Mouse (Mus musculus) kidney, embryonic 15.5 days (tissue): Measurements from ENCODE around the gene Galnt12. TPM values are rescaled to one million over a fixed set of nuclear protein-coding genes. Genes with fewer than 3 reads are reported as not detected.
"Not testable (repeated sequence)": the region's sequence is repeated elsewhere in the genome, so short reads cannot be mapped to it uniquely, and the experiment has no call there.

ENCODE experiments used
- ATAC-seq: fragments of 200-750 bp; cut with Nextera tagmentation; replicated peaks from 2 replicates; pipeline ENCODE4 v1.8.0; 2017; ENCODE audit warnings: moderate TSS enrichment; ENCODE audit not compliant: low FRiP score
- H3K27ac ChIP-seq: fragments of 300-500 bp; sonication (generic); 2 replicates; pipeline ENCODE4 v1.5.1; 2015; ENCODE audit warnings: mild to moderate bottlenecking, inconsistent platforms
- H3K27me3 ChIP-seq: fragments of 300-500 bp; sonication (generic); 2 replicates; pipeline ENCODE4 v1.6.1; 2015; ENCODE audit warnings: inconsistent platforms
- H3K36me3 ChIP-seq: fragments of 300-500 bp; sonication (generic); 2 replicates; pipeline ENCODE4 v1.6.1; 2015; ENCODE audit warnings: inconsistent platforms
- H3K4me1 ChIP-seq: fragments of 300-500 bp; sonication (generic); 2 replicates; pipeline ENCODE4 v1.6.1; 2015; ENCODE audit warnings: inconsistent platforms
- H3K4me2 ChIP-seq: fragments of 300-500 bp; sonication (generic); 2 replicates; pipeline ENCODE4 v1.6.1; 2015; ENCODE audit warnings: moderate library complexity, mild to moderate bottlenecking, inconsistent platforms
- H3K4me3 ChIP-seq: fragments of 300-500 bp; sonication (generic); replicated peaks from 2 replicates; pipeline ENCODE4 v1.5.1; 2015; ENCODE audit warnings: mild to moderate bottlenecking, inconsistent platforms
- H3K9ac ChIP-seq: fragments of 300-500 bp; sonication (generic); 2 replicates; pipeline ENCODE4 v1.6.1; 2015; ENCODE audit warnings: mild to moderate bottlenecking, inconsistent platforms
- H3K9me3 ChIP-seq: fragments of 300-500 bp; sonication (generic); replicated peaks from 2 replicates; pipeline ENCODE4 v1.6.1; 2016; ENCODE audit warnings: inconsistent platforms
- WGBS: fragments of 180-500 bp; shearing (Covaris S2); methylation state at CpG from one replicate; pipeline ENCODE4 v1.1.7; 2015; ENCODE audit warnings: mixed read lengths; 5-methylcytosine and 5-hydroxymethylcytosine counted together
- polyA plus RNA-seq: library from polyadenylated mRNA; unstranded; fragments of >200 nt; fragmentation: Nextera tagmentation; extraction: Ambion mirVana; gene quantifications from 2 replicates; pipeline ENCODE4 v1.2.1, GENCODE M21; 2015

The Galnt12 gene
- 9.0 and 10.6 TPM in 2 replicates for polyA plus RNA-seq

GRCm38 (mm10) chr4:47091493-47092386 lies at the start of gene Galnt12:
Gene Galnt12 (plus strand): TSS chr4:47091909.
- no peaks in the 10 kb centered on the region for H3K36me3 ChIP-seq
- peak within 1 kb of the TSS; percentile 54 for H3K9ac ChIP-seq
- peak; percentile 73 for ATAC-seq
- H3K27ac ChIP-seq, result no peak within 1 kb of the TSS
- 1% methylated on average over 51 of the region's 74 CpGs for WGBS
- H3K4me3 ChIP-seq, result peak within 1 kb of the TSS; percentile 74
- H3K9me3 ChIP-seq, result no peaks in the 10 kb centered on the region
- peak within 1 kb of the TSS; percentile 100 for H3K4me2 ChIP-seq
- peaks cover 39% of the 10 kb centered on the region for H3K27me3 ChIP-seq
- peaks cover 26% of the 10 kb centered on the region for H3K4me1 ChIP-seq

DNA sequence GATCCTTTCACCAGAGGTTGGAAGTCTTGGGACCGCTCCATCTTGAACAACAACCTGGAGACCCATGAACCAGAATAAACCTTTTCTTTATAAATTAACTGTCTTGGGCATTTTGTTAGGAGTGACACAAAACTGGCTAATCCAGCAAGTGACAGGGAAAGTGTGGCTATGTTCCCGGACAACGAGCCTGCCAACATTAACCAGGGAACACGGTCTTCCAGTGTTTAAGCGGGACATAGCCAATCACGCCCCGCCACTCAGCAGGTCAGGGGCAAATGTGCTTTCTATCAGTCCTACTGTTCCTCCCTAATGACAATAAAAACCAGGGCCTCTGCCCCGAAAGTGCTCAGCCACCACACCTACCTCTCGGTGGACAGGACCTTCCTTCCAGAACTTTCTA lies 47.8 kb upstream of the Galnt12 start:
- H3K36me3 ChIP-seq, result peaks cover 35% of the 10 kb centered on the region
- ATAC-seq, result no peak
- H3K27me3 ChIP-seq, result no peaks in the 10 kb centered on the region
- H3K4me3 ChIP-seq, result no peak overlapping the region
- H3K4me1 ChIP-seq, result peaks cover 13% of the 10 kb centered on the region
- no peaks in the 10 kb centered on the region for H3K9me3 ChIP-seq
- no peak overlapping the region for H3K4me2 ChIP-seq
- WGBS, result 72% methylated on average over 9 of the region's 9 CpGs
- H3K27ac ChIP-seq, result no peak overlapping the region
- no peak overlapping the region for H3K9ac ChIP-seq

- no peak overlapping the region for H3K4me3 ChIP-seq
Observed at GRCm38 (mm10) chr4:47046974-47047373, 44.7 kb upstream of the Galnt12 start.

DNA sequence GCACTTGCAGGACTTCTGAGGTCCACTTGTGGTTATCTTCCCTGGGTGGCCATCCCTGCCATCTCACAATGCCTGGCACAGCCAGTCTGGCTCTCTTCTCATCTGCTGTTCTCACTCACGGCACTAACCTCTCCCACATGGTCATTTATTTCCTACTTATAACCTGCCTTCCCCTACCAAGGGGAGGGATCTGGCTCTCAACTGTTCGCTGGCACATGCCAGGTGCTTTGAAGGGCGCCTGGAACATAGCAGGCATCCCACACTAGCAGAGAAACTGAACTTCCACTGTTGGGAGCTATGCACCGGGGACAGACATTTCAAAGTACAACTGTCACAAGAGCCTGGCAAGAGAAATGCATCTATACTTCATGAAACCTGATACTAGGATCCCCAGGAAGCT lies 43.9 kb upstream of the Galnt12 start:
- Histone ChIP-seq H3K4me2 (no peak overlapping the region), H3K27me3 (no peaks in the 10 kb centered on the region), H3K4me1 (peaks cover 38% of the 10 kb centered on the region), H3K27ac (no peak overlapping the region), H3K36me3 (peaks cover 9% of the 10 kb centered on the region; the same call in 1 of the 2 replicates), H3K9ac (no peak overlapping the region), H3K4me3 (no peak overlapping the region), H3K9me3 (no peaks in the 10 kb centered on the region)
- WGBS, result 50% methylated on average over 4 of the region's 4 CpGs
- ATAC-seq, result no peak

More at GRCm38 (mm10) chr4:47046974-47047373, 44.7 kb upstream of the Galnt12 start:
- H3K27me3 ChIP-seq, result no peaks in the 10 kb centered on the region
- ATAC-seq, result no peak
- peaks cover 11% of the 10 kb centered on the region; the same call in 1 of the 2 replicates for H3K36me3 ChIP-seq
- H3K4me2 ChIP-seq, result no peak overlapping the region
- no peak overlapping the region for H3K9ac ChIP-seq
- no peak overlapping the region for H3K27ac ChIP-seq
- peaks cover 33% of the 10 kb centered on the region for H3K4me1 ChIP-seq
- H3K9me3 ChIP-seq, result no peaks in the 10 kb centered on the region
- 91% methylated on average over 6 of the region's 6 CpGs for WGBS

DNA sequence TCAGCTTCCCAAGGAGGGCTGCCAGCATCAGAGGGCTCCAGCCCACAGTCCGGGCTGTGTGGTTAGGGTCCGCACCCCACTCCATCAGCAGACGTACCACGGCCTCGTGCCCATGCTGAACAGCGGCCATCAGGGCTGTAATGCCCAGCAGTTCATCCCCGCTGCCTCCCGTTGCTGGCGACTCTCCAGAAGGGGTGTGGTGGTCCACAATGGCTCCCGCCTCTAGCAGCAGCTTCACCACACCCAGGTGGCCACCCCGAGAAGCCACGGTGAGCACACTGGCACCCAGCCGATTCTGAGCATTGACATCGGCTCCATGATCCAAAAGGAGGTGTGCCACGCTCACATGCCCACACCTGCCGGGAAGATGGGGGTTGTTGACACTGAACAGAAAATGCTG lies 42.5 kb upstream of the Galnt12 start:
- 90% methylated on average over 16 of the region's 16 CpGs for WGBS
- Histone ChIP-seq H3K4me1 (peaks cover 38% of the 10 kb centered on the region), H3K9me3 (no peaks in the 10 kb centered on the region), H3K9ac (no peak overlapping the region), H3K4me2 (no peak overlapping the region), H3K27ac (no peak overlapping the region), H3K27me3 (no peaks in the 10 kb centered on the region), H3K36me3 (0 out of 2 replicates have a peak, but pooled peaks cover 2% of the 10 kb centered on the region), H3K4me3 (no peak overlapping the region)
- ATAC-seq, result no peak

DNA sequence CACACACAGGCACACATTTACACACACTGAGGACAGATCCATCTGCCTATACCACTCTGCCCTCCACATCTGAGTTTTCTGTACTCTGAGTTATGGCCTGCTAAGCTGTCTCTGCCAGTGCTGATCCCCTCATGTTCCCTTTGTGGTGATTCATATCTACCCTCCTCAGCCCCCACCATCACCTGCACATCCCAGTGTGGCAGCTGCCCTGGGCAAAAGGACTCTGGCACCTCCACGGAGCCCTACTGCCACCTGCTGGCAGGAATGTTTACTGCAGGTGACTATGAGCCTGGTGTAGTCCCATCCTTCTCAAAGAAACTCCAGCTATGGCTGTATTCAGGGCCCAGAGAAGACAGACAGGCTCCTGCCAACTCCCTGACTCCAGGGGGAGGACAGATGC lies 41.5 kb upstream of the Galnt12 start:
- Histone ChIP-seq H3K4me2 (peak overlapping the region; percentile 45), H3K9me3 (no peaks in the 10 kb centered on the region), H3K36me3 (0 out of 2 replicates have a peak, but pooled peaks cover 2% of the 10 kb centered on the region), H3K27me3 (no peaks in the 10 kb centered on the region), H3K4me1 (peaks cover 38% of the 10 kb centered on the region), H3K9ac (no peak overlapping the region), H3K4me3 (no peak overlapping the region), H3K27ac (peak overlapping the region; percentile 97)
- WGBS, result 0% methylated on average over 1 of the region's 1 CpGs
- ATAC-seq, result peak; percentile 74

DNA sequence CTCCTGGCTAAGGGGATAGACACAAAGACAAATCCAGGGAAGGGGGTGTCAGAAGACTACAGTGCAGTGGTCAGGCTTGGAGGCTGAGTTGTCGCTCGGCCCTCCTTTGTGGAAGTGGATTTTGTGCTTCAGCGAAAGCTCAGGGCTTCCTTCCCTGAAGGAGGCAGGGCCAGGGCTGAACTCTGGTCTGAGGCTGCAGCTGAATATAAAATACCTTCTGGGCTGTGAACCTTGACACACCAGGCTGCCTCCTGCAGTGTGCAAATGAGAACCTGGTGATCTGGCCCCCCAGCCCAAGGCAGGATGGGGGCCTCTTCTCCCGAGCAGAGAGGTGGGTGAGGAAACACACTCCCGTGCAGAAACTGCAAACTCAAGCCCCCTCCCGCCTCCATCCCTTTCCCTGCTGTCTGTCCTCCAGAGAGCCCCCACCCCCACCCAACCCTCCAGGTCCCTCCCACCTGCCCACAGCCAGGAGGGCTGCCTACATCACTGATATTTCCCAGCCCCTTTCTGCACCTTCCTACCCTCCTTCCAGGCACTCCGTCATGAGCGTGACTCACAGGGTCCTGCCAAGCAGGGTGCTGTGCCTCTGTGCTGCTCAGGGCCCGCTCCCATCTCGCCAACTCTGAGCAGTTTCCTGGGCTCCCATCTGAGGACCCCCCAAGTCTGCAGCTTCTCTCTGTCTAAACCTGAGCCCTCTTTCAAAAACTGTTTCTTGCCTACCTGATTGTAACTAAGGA lies 40.9 kb upstream of the Galnt12 start:
- Histone ChIP-seq H3K36me3 (0 out of 2 replicates have a peak, but pooled peaks cover 2% of the 10 kb centered on the region), H3K27ac (peak overlapping the region; percentile 97), H3K4me3 (no peak overlapping the region), H3K9ac (0 out of 2 replicates have a peak overlapping the region, but pooled peaks have one; percentile 3), H3K9me3 (no peaks in the 10 kb centered on the region), H3K4me1 (peaks cover 38% of the 10 kb centered on the region), H3K4me2 (peak overlapping the region; percentile 45), H3K27me3 (0 out of 2 replicates have a peak, but pooled peaks cover 3% of the 10 kb centered on the region)
- WGBS, result 21% methylated on average over 10 of the region's 10 CpGs
- ATAC-seq, result peak; percentile 92

DNA sequence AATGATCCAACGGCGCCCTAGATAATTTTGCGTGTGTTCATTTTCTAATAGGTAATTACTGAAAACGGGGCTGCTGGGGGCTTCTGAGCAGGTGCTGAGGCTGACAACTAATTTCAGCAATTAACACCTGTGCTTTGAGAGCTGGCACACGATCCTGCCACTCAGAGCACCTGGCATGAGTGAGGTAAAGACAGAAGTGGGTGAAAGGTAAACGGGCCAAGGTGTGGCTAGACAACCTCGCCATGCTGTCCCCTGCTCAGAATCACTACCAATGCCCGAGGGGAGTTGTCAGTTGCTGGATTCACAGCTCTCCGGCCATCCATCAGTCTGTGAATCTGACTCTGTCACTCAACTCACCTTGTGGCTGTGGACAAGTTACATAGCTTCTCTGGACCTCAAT lies 39.8 kb upstream of the Galnt12 start:
- no peak overlapping the region for H3K4me3 ChIP-seq
- no peak for ATAC-seq
- no peak overlapping the region for H3K4me2 ChIP-seq
- 0 out of 2 replicates have a peak, but pooled peaks cover 2% of the 10 kb centered on the region for H3K36me3 ChIP-seq
- 65% methylated on average over 9 of the region's 9 CpGs for WGBS
- peaks cover 39% of the 10 kb centered on the region for H3K4me1 ChIP-seq
- no peak overlapping the region for H3K9ac ChIP-seq
- 0 out of 2 replicates have a peak, but pooled peaks cover 3% of the 10 kb centered on the region for H3K27me3 ChIP-seq
- H3K9me3 ChIP-seq, result no peaks in the 10 kb centered on the region
- peak overlapping the region; percentile 97 for H3K27ac ChIP-seq

DNA sequence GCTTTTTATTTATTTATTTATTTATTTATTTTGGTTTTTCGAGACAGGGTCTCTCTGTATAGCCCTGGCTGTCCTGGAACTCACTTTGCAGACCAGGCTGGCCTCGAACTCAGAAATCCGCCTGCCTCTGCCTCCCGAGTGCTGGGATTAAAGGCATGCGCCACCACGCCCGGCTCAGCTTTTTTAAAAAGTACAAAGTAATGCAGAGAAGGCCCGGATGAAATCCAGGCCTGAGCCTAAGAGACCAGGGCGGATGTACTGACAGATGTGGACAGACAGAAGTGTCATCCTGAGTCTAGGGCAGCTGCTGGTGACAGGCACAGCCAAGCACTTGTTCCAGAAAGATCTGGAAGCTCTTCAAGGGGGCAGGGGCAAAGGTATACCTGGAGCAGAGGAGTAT lies 36.5 kb upstream of the Galnt12 start:
- not testable (repeated sequence) for ATAC-seq, H3K27me3 ChIP-seq
- WGBS, result 96% methylated on average over 9 of the region's 9 CpGs

DNA sequence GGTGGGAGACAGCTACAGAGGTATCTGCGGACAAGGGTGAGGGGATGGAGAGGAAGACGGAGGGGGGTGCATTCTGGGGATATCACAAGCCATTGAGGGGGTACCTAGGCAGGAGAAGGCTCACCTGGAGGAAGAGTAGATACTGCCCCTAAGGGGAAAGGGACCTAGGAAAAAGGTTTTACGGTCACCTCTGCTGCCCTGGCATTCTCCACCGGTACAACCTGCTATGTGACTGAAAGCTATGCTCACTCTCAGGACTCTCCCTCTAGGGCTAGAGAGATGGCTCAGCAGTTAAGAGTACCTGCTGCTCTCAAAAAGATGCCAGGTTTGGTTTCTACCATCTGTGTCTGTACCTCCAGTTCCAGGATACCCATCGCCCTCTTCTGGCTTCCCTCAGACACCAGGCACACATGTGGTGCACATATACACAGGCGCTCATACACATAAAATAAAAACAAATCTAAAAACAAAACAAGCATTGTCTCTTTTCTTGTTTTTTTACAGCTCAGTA lies 36.1 kb upstream of the Galnt12 start:
- Histone ChIP-seq H3K4me3 (0 out of 2 replicates have a peak overlapping the region, but pooled peaks have one; percentile 82), H3K27me3 (0 out of 2 replicates have a peak, but pooled peaks cover 3% of the 10 kb centered on the region), H3K9ac (no peak overlapping the region), H3K4me2 (peak overlapping the region; percentile 78; the same call in 1 of the 2 replicates), H3K36me3 (no peaks in the 10 kb centered on the region), H3K27ac (no peak overlapping the region), H3K4me1 (peaks cover 30% of the 10 kb centered on the region), H3K9me3 (no peaks in the 10 kb centered on the region)
- WGBS, result 95% methylated on average over 6 of the region's 6 CpGs
- ATAC-seq, result no peak

More for the DNA sequence above, 36.5 kb upstream of the Galnt12 start:
- not testable (repeated sequence) for H3K9ac ChIP-seq, H3K9me3 ChIP-seq, H3K4me3 ChIP-seq, H3K36me3 ChIP-seq, H3K4me2 ChIP-seq, H3K27ac ChIP-seq
- peaks cover 34% of the 10 kb centered on the region for H3K4me1 ChIP-seq

DNA sequence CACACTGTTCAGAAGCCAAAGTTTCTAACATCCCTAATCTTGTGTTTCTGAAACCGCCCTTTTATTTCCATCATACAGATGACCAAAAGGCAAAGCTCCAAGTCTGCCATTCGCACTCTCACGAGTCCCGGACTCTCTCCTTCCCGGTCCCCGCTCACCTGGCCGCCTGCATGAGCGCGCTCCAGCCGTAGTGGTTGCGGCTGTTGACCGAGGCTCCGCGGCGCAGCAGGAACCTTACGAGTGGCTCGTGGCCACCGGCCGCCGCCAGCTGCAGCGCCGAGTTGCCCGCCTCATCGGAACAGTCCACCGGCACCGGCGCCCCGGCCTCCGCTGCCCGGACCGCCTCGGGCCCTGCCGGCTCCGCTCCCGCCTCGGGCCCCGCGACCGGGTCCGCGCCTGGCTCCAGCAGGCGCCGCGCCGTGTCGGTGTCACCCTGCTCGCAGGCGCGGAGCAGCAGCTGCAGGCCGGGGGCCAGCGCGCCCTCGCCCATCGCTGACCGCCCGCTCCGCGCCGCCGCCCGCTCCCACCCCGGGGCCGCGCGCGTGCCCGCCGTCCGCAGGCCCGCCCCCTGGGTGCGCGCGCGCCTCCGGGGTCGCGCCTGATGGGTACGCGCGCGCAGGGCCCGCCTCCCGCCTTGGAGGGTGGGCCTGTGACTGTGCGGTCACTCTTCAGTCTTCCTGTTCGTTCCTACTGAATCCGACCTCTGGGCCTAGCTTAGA lies 34.8 kb upstream of the Galnt12 start, which contains the start of gene Anks6:
Gene Anks6 (minus strand): TSS at position 637 of the 719 bp plus-strand sequence.
- 0 out of 2 replicates have a peak, but pooled peaks cover 3% of the 10 kb centered on the region for H3K27me3 ChIP-seq
- peak; percentile 93 for ATAC-seq
- H3K4me1 ChIP-seq, result peaks cover 16% of the 10 kb centered on the region
- peak within 1 kb of the TSS; percentile 82 for H3K4me3 ChIP-seq
- H3K9me3 ChIP-seq, result no peaks in the 10 kb centered on the region
- H3K9ac ChIP-seq, result peak within 1 kb of the TSS; percentile 77
- WGBS, result under 1% methylated on average over 86 of the region's 86 CpGs
- peak within 1 kb of the TSS; percentile 77 for H3K27ac ChIP-seq
- H3K36me3 ChIP-seq, result no peaks in the 10 kb centered on the region
- peak within 1 kb of the TSS; percentile 78 for H3K4me2 ChIP-seq
